Mouse (Mus musculus) layer of hippocampus, adult 9-10 months (tissue): ENCODE data around the gene Mfsd13b.
"Not testable (repeated sequence)": the region's sequence is repeated elsewhere in the genome, so short reads cannot be mapped to it uniquely, and the experiment has no call there.

Source experiments
- DNase-seq: peaks from one replicate; pipeline ENCODE4 v3.0.0; 2022; ENCODE audit warnings: low spot score

The Mfsd13b gene

DNA sequence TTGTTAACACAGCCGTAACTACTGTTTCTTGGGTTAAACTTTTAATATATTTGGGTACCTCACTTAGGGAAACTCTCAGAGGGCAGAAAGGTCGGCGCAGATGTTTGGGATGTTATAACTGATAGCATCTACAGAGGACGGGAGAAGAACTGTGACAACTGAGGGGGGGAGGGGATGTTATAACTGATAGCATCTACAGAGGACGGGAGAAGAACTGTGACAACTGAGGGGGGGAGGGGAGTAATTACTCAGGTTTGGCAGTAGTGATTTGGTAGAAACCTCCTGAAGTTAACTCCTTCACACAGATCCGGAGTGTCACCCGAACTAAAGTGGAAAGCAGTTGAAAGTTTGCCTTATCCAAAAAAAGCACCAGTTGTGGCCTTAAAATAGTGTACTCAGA is 659 bp downstream of the Mfsd13b start:
- no peak for DNase-seq

- no peak for DNase-seq
Observed at GRCm38 (mm10) chr7:120991191-120991590, 8.9 kb downstream of the Mfsd13b start.

DNA sequence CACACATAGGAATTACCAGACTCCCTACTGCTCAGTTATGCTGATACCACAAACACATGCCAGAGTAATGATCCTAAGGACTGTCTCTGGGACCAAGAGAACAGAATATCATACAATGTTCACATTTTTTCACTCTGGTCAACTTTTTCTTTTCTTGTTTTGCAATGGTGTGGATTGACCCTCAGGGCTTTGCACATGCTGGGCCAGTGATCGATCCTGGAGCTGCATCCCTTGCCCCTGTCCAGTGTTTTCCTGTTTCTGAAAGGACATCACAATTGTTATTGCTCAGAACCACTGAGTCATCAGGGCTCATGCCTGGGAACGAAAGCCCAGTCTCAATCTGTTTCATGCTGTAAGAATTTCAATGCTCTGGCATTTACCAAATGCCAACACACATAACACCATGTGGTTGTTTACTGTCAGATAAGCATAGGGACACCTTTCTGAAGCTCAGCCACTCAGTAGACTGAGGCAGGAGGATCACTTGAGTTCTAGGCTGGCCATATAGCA is 16.8 kb downstream of the Mfsd13b start:
- DNase-seq: no peak

DNA sequence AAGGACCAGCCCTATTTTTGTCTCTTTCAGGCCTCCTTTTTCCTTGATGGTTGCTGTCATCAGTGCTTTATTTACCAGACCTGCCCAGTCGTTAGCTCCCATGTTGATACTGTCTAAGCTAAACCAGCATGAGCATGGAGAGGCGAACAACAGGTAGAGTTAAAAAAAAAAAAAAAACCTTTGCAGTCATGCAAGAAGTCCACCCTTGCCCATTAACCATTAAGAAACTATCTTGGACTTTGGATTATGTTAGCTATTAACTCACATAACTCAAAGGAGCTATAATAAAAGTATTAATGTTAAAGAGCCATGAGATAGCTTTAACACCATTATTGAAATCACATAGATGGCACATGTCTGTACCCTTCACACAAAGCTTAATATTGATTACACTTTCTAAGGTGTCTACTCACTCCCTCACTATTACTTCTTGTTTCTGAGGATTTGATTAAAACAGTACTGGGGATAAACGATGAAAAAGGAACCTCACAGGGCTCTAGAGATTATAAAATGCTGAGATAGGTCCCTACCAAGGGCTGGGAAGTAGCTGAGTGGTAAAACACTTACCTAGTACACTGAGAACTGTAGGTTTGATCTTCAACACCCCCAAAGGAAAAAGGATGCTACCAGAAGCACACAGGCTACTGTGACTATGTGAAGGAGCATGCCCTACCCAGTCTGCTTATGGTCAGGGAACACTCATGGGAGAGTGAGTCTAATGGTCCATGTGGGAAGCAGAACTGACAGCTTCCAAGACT is 17.9 kb downstream of the Mfsd13b start:
- DNase-seq: no peak

- no peak for DNase-seq
Observed at GRCm38 (mm10) chr7:121001879-121002278, 19.6 kb downstream of the Mfsd13b start.

- no peak for DNase-seq
Observed at GRCm38 (mm10) chr7:121002407-121002928, 20.2 kb downstream of the Mfsd13b start.

DNA sequence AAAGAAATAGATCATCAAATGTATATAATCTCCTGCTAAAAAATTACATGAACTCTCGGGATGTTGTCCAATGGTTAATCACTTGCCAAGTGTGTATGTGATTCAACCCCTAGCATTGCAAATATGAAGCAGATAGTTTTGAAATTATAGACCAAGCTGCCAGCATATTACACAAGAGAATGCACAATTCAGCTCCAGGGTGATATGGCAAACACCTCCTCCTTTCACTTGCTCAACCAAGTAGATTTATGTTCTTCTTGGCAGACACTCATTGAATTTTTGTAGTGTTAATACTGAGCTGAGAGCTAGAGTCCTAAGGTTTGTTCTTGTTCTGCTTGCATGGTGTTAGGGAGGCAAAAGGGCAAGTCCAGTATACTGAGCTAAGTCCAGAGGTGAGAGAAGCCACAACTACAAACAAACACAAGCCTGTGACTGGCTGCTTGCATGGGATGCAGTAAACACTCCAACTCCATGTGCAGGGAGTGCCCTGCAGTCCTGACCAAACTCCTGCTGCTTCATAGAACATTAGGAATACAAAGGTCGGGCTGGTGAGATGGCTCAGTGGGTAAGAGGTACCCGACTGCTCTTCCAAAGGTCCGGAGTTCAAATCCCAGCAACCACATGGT is 21.6 kb downstream of the Mfsd13b start:
- DNase-seq: no peak

GRCm38 (mm10) chr7:121011794-121012689 is 29.7 kb downstream of the Mfsd13b start:
- DNase-seq: no peak

- no peak for DNase-seq
Observed at GRCm38 (mm10) chr7:121014486-121014885, 32.2 kb downstream of the Mfsd13b start.

DNA sequence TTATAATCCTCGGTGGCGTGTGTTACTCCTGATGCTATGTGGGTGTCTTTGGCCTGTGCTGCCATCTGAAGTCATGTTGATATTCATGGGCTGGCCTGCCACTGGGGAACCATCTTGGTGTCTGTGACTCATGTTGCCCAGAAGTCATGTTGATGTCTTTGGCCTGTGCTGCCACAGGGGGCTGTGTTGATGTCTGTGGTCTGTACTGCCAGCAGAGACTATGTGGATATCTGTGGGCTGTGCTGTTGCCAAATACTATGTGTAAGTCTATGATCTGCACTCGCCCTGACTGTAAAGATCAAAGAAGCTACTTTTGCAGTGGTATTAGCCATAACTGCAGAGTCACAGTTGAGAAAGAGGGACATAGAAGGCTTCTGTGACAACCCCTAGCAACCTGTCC is 36.5 kb downstream of the Mfsd13b start:
- no peak for DNase-seq

- DNase-seq: no peak
Observed at GRCm38 (mm10) chr7:121020277-121020676, 38.0 kb downstream of the Mfsd13b start.

GRCm38 (mm10) chr7:121025221-121026008 is 43.1 kb downstream of the Mfsd13b start:
- DNase-seq: no peak

GRCm38 (mm10) chr7:121026300-121026699 is 44.0 kb downstream of the Mfsd13b start:
- DNase-seq: no peak

DNA sequence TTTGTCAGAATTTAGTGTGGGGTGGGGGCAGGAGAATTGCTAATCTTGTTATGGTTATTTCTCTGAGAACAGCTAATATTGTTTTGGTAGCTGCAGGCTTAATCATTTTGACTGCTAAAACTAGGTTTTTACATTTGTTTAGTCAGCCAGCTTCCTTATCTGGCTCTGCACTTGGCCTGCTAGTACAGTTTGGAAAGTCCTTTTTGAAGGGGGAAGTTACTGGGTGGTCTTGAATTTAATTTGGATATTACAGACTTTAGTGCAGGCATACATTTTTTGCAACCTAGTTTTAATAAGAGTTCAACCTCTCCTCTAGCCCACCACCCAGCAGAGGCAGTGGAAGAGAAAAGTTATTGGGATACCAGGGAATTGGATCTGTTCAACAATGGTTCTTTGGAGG is 47.6 kb downstream of the Mfsd13b start:
- DNase-seq: not testable (repeated sequence)

- DNase-seq: peak; percentile 82
Observed at GRCm38 (mm10) chr7:121033856-121034652, 51.7 kb downstream of the Mfsd13b start, which contains the start of gene Mettl9. TSS of gene Mettl9 (plus strand) at chr7:121034445.

- no peak for DNase-seq
Observed at GRCm38 (mm10) chr7:121034701-121035141, 52.4 kb downstream of the Mfsd13b start.

GRCm38 (mm10) chr7:121035161-121035721 is 52.9 kb downstream of the Mfsd13b start:
- no peak for DNase-seq

- DNase-seq: no peak
Observed at GRCm38 (mm10) chr7:121040595-121040994, 58.3 kb downstream of the Mfsd13b start.

DNA sequence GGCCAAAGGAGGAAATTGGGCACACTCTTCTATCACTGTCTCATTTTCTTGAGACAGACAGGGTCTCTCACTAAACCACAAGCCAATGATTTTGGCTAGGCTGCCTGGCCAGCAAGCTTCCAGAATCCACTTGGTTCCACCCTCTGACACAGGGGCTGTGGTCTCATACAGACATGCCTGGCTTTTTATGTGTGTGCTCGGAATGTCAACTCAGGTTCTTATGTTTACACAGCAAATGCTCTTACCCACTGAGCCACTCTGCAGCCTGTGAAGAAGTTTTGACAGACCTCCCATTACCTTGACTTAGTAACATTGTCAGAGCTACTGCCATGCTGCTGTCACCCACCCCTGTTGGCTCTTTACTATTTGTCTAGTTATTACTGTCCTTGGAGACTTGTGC is 59.7 kb downstream of the Mfsd13b start:
- no peak for DNase-seq

DNA sequence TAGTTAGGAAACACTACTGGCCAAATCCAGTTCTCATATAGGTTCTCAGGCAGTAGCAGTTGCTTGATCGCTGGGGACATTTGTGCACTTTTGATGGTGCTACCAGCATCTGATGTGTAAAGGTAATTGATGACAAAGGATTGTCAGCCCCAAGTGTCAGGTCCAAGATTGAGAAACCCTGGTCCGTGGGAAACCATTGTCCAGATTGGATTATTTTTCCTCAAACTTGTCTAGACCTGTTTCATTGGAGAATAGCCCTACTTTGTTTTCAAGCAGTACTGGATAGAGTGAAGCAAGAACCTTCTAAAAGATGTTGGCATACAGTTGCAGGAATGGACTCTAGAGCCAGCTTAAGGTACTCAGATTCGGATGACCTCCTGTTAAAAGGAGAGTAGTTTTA is 60.7 kb downstream of the Mfsd13b start:
- no peak for DNase-seq
